Mouse (Mus musculus): Measurements from ENCODE around the gene Rpl36a.

Gene Rpl36a

DNA sequence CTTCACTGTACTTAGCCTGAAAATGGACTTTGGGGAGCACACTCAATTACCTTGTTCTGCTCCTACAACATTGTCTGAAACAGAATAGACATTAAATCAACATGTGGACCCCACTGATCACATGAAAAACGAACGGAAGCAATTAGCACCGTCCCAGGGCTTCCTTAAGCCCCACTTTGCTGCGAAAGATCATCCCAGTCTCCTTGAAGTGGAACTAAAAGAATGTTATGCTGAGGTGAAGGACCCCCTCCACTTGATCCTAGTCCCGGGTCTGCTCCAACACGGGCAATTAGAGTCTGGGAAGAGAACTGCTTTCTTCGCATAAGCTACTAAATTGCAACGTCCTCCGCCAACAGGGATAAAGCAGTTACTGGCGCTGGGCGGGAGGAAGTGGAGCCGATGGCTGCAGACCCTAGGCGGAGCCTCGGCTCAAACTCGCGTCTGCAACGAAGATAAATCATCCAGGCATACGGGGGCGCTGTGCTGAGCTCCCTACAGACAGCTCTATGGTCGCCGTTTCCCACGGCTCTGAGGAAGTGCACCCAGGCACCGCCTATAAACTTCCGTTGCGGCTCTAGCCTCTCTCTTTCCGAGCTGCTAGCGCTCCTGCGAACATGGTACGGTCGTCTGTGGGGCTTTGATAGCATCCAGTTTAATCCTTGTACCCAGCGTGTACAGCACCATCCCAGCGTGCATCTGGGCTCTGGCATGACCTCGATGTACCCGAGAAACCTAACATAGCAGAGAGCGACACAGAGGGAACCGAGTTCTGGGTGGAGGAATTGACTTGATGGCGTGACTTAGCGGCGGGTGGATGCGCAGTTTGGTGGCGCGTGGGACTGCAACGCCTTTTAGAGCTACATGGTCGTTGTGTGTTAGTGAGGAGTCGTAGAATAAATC is at the start of gene Rpl36a:
Rpl36a (plus strand) TSS at position 552 of the 900 bp plus-strand sequence.
- peak; percentile 77 for DNase-seq (ENCODE audit: low spot score)

DNA sequence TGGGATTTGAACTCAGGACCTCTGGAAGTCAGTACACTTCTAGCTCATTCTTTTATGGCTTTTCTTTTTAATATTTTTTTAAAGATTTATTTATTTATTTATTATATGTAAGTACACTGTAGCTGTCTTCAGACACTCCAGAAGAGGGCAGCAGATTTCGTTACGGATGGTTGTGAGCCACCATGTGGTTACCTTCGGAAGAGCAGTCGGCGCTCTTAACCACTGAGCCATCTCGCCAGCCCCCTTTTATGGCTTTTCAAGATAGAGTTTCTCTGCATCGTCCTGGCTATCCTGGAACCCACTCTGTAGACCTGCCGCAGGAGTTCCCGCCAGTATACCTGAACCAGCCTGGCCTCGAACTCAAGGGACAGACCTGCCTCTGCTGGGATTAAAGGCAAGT is 45.7 kb upstream of the Rpl36a start:
- peak; percentile 12 for DNase-seq (ENCODE audit: low spot score)

DNA sequence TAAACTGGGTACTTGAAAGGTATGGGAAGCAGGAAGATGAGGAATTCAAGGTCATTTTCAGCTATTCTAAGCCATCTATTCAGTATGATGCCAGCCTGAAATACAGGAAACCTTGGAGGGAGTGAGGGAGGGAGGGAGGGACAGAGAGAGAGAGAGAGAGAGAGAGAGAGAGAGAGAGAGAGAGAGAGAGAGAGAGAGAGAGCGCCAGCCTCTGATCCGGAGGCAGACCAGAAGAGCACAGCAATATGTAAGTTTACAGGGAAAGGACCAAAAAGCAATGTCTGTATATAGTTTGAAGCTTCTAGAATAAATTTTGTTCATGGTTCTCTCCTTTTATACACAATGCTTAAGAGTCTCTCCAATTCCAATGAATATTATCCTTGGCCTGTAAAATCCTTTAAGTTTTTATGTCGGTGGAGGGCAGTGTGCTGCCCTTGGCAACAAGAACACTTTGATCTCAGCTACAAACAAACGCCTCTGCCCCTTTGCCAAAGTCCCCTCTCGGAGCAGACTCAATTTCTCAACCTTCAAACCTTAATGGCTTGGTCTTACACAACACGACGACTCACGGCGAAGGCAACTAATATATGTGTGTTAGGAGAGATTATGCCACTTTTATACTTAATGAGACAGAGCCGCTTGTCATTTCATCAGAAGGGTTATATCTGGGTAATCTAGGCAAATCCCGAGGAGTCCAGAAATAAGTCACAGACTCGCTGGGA is 44.9 kb upstream of the Rpl36a start:
- no peak for DNase-seq (ENCODE audit: low spot score)

DNA sequence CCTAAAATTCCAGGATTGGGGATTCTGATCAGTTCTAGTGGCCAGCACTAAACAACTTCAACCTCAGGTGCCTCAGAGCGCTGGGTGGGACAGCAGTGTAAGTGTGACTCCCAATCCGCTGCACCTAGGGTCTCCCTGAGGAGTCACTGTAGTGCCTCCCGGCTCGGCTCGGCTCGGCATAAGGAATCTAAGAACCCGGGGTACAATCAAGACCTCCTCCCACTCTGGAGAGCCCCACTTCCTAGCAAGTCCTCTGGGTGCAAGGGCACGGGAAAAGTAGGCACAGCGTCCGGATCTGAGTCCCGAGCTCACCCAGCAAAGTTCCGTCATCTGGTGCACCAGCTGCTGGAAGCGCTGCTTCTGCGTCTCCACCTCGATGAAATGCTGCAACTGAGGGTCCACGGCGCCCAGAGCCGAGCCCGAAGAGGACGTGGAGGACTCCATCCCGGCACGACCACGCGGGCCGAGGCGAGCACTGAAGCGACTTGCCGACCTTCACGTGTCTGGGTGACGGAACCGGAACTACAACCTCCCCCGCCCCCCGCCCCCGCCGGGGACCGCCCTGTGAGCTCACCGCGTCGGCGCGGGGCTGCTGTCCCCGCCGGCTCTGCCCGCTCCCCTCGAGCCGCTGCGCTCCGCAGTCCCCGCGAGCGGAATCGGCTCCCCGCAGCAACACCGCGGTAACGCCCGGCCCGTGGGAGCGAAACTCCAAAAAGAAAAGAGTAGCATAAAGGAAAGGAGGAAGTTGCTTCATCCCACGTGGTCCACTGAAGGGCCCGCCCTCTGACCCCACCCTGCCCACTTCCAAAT is 44.1 kb upstream of the Rpl36a start, which contains the start of gene Timm8a1:
Timm8a1 (minus strand) TSS at position 721 of the 810 bp plus-strand sequence.
- peak; percentile 63 for DNase-seq (ENCODE audit: low spot score)

DNA sequence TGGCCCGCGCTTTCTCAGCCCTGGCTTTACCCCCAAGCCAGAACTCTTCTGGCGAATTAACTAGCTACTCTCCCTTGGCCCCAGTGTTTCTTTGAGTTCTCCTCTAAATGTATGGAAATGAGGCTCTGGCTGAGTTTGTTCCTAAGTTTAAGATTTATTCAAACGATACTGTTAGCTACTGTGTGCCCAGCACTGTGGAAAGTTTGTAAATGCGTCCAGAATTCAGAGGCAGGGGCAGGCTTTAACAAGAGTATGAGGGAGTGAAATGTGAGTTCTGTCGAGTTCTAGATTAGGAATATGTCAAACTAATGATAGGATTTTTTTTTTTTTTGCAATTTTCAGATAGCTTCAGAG is 43.5 kb upstream of the Rpl36a start:
- no peak for DNase-seq (ENCODE audit: low spot score)

DNA sequence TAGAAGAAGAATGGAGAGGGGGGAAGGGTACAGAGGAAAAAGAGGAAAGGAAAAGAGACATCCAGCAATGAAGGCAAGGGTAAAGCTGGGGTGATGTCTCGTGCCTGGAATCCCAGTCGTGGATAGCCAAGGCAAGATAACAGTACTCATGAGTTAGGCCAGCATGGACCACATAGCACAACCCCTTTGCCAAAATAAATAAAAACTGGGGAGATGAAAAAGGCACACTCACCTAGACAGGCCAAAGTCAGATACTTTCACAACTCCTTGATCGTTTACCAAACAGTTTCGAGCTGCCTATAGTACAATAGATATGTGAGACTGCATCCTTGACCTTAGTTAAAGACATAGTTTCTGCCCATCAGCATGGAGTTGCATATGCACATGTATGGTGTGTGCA is 38.1 kb upstream of the Rpl36a start:
- no peak for DNase-seq (ENCODE audit: low spot score)

DNA sequence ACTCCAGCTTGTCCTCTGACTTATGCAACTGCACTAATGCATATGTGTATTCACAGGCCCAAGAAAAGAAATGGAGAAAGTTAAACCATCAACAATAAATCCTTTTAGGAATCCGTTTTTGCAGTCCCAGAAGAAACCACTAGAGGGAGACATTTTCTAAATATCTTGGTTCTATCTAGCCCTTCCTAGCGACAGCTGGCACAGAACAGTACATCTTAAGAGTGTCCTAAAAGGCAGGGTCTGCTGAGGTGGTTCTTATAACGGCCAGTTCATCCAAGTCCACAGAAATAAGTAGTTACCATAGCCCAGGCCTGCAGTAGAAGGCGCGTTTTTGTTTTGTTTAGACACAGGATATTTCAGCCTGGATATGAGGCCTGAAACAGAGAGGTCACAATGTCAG is 34.6 kb upstream of the Rpl36a start:
- peak; percentile 2 for DNase-seq (ENCODE audit: low spot score)

DNA sequence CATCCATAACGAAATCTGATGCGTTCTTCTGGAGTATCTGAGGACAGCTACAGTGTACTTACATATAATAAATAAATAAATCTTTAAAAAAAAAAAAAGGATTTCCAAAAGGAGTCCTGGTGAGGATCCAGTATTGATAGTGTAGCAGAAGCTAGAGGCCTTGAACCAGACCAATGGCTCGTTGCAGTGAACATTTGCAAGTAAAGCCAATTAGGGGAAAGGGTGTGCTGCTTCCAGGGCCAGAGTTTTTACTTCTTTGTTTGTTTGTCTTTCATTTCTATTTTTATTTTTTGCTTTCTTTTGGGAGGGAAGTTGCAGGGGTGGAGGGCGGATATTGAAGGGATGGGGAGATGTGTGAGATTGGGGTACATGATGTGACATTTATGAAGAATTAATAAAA is 32.1 kb upstream of the Rpl36a start:
- DNase-seq (ENCODE audit: low spot score): no peak

DNA sequence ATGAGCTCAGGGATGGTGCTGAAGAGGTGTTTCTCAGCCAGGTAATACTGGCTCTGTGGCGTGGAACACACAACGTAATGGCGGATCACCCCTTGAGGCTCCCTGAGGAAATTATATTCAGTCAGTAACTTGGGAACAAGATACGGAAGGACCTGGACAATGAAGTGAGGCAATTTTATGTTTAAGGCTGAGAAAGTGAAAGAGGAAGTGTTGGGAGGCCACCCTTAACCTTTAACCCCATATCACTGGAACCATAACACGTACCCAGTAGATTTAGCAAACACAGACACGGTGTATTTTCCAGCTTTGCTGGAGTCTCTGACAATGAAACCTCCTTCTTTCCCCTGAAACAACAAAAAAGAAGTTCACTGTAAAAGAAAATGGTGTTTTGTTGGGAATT is 31.0 kb upstream of the Rpl36a start:
- no peak for DNase-seq (ENCODE audit: low spot score)

DNA sequence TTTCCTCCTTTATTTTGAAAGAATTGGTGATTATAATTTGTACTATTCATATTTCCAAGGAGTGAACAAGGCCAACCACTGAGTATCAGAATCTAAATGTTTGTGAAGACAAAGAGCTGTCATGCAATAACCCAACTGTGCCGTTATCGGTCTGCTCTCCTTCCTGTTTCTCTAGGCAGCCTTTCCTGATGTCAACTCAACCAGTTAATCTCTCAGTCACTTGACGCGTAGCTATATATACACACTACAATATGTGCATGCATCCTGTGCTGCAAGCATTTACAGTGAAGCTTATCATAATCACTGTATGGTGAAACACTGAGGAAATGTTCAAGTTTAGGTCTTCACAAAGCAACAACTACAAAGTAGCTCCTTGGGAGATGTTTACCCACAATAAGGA is 21.1 kb upstream of the Rpl36a start:
- DNase-seq (ENCODE audit: low spot score): no peak

DNA sequence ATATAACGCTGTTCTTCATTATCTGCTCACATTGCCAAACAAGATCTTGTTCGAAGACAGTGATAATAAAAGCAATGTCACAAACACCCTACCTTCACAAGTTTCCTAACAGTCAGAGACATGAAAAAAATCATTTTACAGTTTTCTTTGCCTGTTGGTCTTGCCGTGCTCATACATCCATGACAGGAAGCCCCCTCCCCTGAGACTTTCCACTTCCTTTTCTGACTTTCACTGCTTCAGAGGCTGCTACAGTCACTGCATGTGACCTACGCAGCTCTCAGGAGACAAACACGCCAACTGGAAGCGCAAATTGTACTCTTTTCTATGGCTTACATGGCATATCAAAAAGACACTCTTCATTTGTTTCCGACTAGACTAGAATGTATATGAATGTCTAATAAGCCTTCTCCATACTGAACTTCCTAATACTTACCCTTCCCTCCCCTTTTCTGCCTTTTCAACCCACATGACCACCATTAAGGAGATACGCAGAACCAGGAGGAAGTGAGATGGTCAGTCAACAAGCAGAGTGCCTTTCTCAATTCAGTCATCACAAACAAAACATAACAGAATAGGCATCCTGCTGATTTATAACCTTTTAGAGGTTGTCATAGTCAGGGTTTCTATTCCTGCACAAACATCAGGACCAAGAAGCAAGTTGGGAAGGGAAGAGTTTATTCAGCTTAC is 18.8 kb upstream of the Rpl36a start:
- DNase-seq (ENCODE audit: low spot score): peak; percentile 23

DNA sequence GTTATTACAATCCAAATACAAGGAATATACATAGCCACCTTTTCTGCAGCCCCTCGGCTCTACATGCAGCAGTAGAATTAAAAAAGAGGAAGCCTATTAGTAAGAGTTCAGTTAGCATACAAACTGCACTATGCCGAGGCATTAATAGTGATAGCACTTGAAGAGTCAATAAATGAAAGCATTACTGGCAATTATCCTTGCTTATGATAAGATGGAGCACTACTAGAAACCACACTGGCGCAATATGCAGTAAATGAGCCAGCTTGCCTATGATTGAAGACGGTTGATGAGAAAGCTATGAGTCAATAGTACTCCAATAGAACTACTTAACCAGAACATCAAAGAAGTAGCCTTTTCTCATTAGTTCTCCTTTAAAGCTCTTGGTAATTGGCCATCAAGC is 7.6 kb upstream of the Rpl36a start:
- DNase-seq (ENCODE audit: low spot score): no peak

DNA sequence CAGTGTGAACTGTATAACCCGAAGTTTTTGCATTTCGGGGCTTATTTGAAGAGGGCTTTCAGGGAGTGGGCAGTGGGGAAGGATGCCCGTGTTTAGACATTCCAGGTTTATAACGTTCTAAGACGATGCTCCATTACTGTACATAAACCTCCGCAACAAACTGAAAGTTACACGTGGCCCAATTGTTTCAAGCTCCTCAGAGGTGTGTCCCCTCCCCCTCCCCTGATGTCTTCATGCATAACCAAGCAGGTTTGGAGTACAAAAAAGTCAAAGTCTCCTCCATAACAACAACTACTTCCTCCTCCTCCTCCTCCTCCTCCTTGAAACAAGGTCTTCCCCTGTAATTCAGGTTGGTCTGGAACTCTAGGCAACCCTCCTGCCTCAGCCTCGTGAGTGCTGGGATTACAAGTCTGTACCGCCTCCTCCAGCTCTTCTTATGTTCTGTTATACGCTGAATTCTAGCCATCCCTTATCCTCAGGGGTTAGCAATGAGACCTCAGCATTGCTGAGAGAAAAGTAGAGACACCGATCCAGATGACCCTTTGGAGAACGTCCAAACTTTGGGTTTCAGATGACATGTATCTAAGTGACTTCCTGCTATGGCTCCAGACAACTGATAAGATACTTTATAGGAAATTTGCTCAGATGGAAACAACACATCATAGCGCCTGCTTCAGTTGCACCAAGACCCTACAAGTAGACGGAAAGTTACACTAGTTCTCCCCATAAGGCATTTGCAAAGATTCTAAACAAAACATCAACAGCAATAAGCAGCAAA is 4.7 kb upstream of the Rpl36a start:
- no peak for DNase-seq (ENCODE audit: low spot score)

DNA sequence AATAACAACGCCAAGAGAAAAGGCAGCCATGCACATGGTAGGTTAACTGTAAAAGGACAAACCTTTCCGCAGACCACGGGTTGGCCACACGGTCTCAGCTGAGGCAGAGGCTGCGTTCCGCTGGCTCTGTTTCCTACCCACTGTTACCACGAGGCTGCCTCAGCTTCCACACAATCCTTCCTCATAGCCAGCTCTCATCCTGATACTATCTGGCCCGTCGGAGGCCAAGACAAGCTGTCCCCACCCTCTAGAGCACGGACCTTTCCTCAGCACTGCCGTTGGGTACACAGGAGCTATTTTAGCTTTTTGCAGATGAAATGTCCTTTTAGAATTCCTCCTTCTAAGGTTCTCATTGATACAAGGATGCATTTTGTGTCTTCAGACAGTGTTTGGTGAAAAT is 3.2 kb upstream of the Rpl36a start:
- no peak for DNase-seq (ENCODE audit: low spot score)

DNA sequence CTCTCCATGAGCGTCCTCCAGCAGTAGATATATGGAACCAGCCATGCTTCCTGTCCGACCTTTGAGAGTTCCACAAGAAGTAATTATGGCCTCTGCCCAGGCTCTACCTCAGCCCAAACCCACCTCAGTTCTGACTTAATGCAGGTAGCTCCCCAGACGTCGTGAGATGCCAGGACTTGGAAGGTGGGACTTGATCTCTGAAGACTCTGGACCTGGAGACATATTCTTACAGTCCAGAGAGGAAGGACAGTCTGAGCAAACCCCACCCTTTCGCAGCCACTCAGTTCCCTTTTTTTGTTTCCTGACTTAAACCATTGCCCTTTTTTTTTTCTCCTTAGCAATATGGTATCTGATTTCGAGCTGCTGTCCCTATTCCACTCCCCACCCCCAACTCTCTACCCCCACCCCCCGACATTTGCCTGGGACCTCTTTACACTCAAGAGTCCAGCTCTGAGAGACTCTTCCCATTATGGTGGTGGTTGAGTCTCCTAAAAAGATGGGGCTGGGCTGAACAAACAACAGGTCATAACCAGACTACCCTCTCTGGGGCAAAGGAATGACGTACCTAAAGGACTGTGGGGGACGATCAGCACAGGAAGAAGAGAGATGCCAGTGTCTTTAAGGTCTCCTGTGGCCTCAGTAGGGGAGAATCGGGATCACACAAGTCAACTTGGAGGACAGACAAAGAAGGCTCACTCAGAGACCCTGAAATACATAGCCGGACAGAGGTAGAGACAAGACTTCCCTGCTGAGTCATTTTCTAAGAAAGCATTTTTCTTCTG is 2.4 kb upstream of the Rpl36a start, which contains the start of gene Btk:
Btk (minus strand) TSS at position 683 of the 782 bp plus-strand sequence.
- no peak for DNase-seq (ENCODE audit: low spot score)

DNA sequence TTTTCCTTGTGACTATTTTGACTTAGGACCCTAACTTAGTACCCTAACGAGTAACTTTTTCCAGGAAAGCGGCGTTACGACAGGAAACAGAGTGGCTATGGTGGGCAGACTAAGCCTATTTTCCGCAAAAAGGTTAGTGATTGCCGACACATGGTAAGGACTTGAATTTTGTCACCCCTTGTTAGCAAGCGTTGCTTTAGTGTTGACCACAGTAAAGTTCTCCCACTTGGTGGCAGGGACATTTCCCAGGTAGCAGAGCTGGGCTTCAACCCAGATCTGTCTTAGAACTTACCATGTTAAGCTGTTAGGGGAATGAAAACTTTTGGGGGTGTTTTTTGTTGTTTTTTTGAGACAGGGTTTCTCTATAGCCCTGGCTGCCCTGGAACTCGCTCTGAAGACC is 993 bp downstream of the Rpl36a start:
- no peak for DNase-seq (ENCODE audit: low spot score)

DNA sequence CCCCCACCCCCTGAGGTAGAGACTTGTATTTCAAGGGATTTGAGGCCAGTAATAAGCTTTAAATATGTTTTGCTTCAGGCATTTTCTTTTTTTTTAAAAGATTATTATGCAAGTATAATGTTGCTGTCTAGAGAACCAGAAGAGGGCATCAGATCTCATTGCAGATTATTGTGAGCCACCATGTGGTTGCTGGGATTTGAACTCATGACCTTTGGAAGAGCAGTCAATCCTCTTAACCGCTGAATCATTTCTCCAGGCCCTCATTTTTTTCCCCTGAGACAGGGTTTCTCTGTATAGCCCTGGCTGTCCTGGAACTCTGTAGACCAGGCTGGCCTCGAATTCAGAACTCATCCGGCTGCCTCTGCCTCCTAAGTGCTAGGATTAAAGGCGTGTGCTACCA is 2.8 kb downstream of the Rpl36a start:
- no peak for DNase-seq (ENCODE audit: low spot score)

DNA sequence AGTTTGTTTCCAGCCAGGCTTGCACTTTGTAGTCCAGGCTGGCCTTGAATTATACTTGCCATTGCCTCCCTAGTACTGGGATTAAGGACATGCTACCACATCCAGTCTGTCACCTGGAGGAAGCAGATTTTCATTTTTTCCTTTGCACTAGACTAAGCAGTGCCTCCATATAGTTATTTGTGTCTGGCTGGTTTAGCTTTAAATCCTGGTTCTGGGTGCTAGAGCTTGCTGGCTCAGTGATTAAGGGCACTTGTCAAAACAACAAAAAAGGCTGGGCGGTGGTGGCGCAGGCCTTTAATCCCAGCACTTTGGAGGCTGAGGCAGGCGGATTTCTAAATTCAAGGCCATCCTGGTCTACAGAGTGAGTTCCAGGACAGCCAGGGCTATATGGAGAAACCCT is 3.5 kb downstream of the Rpl36a start:
- no peak for DNase-seq (ENCODE audit: low spot score)

DNA sequence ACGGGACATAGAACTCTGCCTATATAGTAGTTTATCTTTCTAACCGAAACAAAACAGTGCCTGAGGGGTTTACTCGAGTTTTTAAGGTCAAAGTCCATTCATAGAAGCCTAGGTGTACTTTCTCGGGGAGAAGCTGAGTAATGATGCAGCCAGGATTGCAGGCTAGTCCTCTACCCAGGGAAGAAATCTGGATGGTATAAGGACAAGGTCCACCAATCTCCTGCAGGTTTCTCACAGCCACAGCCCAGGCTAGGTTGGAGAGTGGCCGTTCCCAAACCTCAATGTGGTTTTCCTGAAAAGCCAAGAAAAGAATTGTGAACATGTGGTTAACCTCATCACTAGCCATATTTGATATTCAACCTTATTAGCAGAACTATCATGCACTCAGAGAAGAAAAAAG is 4.4 kb downstream of the Rpl36a start:
- no peak for DNase-seq (ENCODE audit: low spot score)

DNA sequence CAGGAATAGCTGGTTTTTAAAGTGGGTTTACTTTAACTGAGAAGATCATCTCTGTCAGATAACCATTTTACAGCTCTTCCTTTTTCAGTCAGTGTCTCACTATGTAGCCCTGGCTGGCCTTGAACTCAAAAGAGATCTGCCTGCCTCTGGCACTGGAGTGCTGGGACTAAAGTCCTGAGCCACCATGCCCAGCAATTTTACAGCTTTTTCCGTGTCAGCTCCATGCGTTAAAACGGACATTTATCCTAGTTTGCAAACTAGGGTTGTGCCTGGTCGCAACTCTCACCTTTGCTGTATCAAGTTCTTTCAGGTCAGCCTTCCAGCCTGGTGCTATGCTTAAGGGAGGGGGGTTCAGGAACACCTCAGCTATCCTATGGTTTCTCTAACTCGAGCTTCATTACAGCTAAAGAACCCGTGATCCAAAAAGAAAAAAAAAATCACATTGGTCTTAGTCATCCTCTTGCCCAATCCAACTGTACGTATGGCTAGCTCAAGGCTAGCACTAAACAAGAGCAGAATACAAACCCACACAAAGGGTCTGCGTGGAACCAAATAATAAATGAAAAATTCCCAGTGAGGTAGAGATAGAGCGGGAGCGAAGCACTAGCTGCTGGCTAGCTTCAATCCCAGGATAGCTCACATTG is 14.6 kb downstream of the Rpl36a start:
- DNase-seq (ENCODE audit: low spot score): no peak

Measured in spleen, adult 12 weeks (tissue).